Mouse (Mus musculus) midbrain, embryonic 13.5 days (tissue): ENCODE results near the gene Ttn. TPM values are rescaled to one million over a fixed set of nuclear protein-coding genes. Genes with fewer than 3 reads are reported as not detected.
"Not testable (repeated sequence)": the region's sequence is repeated elsewhere in the genome, so short reads cannot be mapped to it uniquely, and the experiment has no call there.

ENCODE experiments used
- ATAC-seq: fragments of 200-750 bp; cut with Nextera tagmentation; 2 replicates; pipeline ENCODE4 v1.8.0; 2017; ENCODE audit warnings: mild to moderate bottlenecking, moderate TSS enrichment, moderate library complexity
- H3K27ac ChIP-seq: fragments of 300-500 bp; sonication (generic); 2 replicates; pipeline ENCODE4 v1.5.1; 2015; ENCODE audit warnings: inconsistent platforms, mild to moderate bottlenecking, moderate library complexity
- H3K27me3 ChIP-seq: fragments of 300-500 bp; sonication (generic); 2 replicates; pipeline ENCODE4 v1.6.1; 2015; ENCODE audit warnings: mild to moderate bottlenecking, inconsistent platforms
- H3K36me3 ChIP-seq: fragments of 300-500 bp; sonication (generic); 2 replicates; pipeline ENCODE4 v1.6.1; 2015; ENCODE audit warnings: mild to moderate bottlenecking, inconsistent platforms
- H3K4me1 ChIP-seq: fragments of 300-500 bp; sonication (generic); replicated peaks from 2 replicates; pipeline ENCODE4 v1.6.1; 2015; ENCODE audit warnings: inconsistent platforms
- H3K4me2 ChIP-seq: fragments of 300-500 bp; sonication (generic); replicated peaks from 2 replicates; pipeline ENCODE4 v1.6.1; 2015; ENCODE audit warnings: moderate library complexity, mild to moderate bottlenecking, inconsistent platforms
- H3K4me3 ChIP-seq: fragments of 300-500 bp; sonication (generic); replicated peaks from 2 replicates; pipeline ENCODE4 v1.5.1; 2015; ENCODE audit warnings: mild to moderate bottlenecking, inconsistent platforms
- H3K9ac ChIP-seq: fragments of 300-500 bp; sonication (generic); replicated peaks from 2 replicates; pipeline ENCODE4 v1.6.1; 2015; ENCODE audit warnings: mild to moderate bottlenecking, inconsistent platforms
- H3K9me3 ChIP-seq: fragments of 300-500 bp; sonication (generic); 2 replicates; pipeline ENCODE4 v1.6.1; 2016; ENCODE audit warnings: mild to moderate bottlenecking, inconsistent platforms
- WGBS: fragments of 180-500 bp; shearing (Covaris S2); methylation state at CpG from one replicate; pipeline ENCODE4 v1.1.7; 2015; 5-methylcytosine and 5-hydroxymethylcytosine counted together
- polyA plus RNA-seq: library from polyadenylated mRNA; unstranded; fragments of >200 nt; fragmentation: Nextera tagmentation; extraction: Ambion mirVana; gene quantifications from 2 replicates; pipeline ENCODE4 v1.2.1, GENCODE M21; 2015

Gene Ttn
- polyA plus RNA-seq: 0.30 and 0.44 TPM in 2 replicates

GRCm38 (mm10) chr2:76982391-76983145 lies at the start of gene Ttn:
Gene Ttn (minus strand): TSS chr2:76982547.
- ATAC-seq: no peak
- H3K36me3 ChIP-seq: no peaks in the 10 kb centered on the region
- no peak within 1 kb of the TSS for H3K4me2 ChIP-seq
- no peaks in the 10 kb centered on the region for H3K9me3 ChIP-seq
- H3K27ac ChIP-seq: no peak within 1 kb of the TSS
- WGBS: 85% methylated on average over 18 of the region's 18 CpGs
- H3K27me3 ChIP-seq: no peaks in the 10 kb centered on the region
- no peak within 1 kb of the TSS for H3K4me3 ChIP-seq
- 0 out of 2 replicates have a peak, but pooled peaks cover 3% of the 10 kb centered on the region for H3K4me1 ChIP-seq
- no peak within 1 kb of the TSS for H3K9ac ChIP-seq

- WGBS: 85% methylated on average over 2 of the region's 2 CpGs
- H3K27me3 ChIP-seq: no peaks in the 10 kb centered on the region
Measured at GRCm38 (mm10) chr2:77020649-77021048, 38.3 kb upstream of the Ttn start.

GRCm38 (mm10) chr2:77017735-77018134 lies 35.4 kb upstream of the Ttn start:
- WGBS: 63% methylated on average over 4 of the region's 4 CpGs
- Histone ChIP-seq H3K4me3 (no peak overlapping the region), H3K27ac (no peak overlapping the region), H3K4me1 (no peaks in the 10 kb centered on the region), H3K9ac (no peak overlapping the region), H3K9me3 (no peaks in the 10 kb centered on the region), H3K4me2 (no peak overlapping the region), H3K27me3 (no peaks in the 10 kb centered on the region), H3K36me3 (no peaks in the 10 kb centered on the region)
- ATAC-seq: no peak

More at GRCm38 (mm10) chr2:77020649-77021048, 38.3 kb upstream of the Ttn start:
- no peaks in the 10 kb centered on the region for H3K9me3 ChIP-seq
- no peaks in the 10 kb centered on the region for H3K4me1 ChIP-seq
- H3K27ac ChIP-seq: no peak overlapping the region
- H3K4me2 ChIP-seq: no peak overlapping the region
- H3K9ac ChIP-seq: no peak overlapping the region
- H3K4me3 ChIP-seq: no peak overlapping the region
- H3K36me3 ChIP-seq: no peaks in the 10 kb centered on the region
- no peak for ATAC-seq

- not testable (repeated sequence) for H3K4me1 ChIP-seq, H3K4me3 ChIP-seq, H3K4me2 ChIP-seq, H3K27ac ChIP-seq, ATAC-seq, H3K9ac ChIP-seq, H3K9me3 ChIP-seq, H3K36me3 ChIP-seq, H3K27me3 ChIP-seq
- 90% methylated on average over 6 of the region's 6 CpGs for WGBS
Measured at GRCm38 (mm10) chr2:77013449-77013848, 31.1 kb upstream of the Ttn start.

GRCm38 (mm10) chr2:77011981-77012380 lies 29.6 kb upstream of the Ttn start:
- H3K9me3 ChIP-seq: no peaks in the 10 kb centered on the region
- no peak overlapping the region for H3K27ac ChIP-seq
- ATAC-seq: no peak
- WGBS: 65% methylated on average over 5 of the region's 5 CpGs
- no peak overlapping the region for H3K4me2 ChIP-seq
- H3K4me3 ChIP-seq: no peak overlapping the region
- 0 out of 2 replicates have a peak, but pooled peaks cover 5% of the 10 kb centered on the region for H3K4me1 ChIP-seq
- H3K9ac ChIP-seq: no peak overlapping the region
- H3K27me3 ChIP-seq: no peaks in the 10 kb centered on the region
- H3K36me3 ChIP-seq: no peaks in the 10 kb centered on the region

- H3K36me3 ChIP-seq: no peaks in the 10 kb centered on the region
- H3K9me3 ChIP-seq: no peaks in the 10 kb centered on the region
- H3K27ac ChIP-seq: no peak overlapping the region
- no peaks in the 10 kb centered on the region for H3K27me3 ChIP-seq
- H3K4me2 ChIP-seq: no peak overlapping the region
- H3K9ac ChIP-seq: no peak overlapping the region
- 0 out of 2 replicates have a peak, but pooled peaks cover 7% of the 10 kb centered on the region for H3K4me1 ChIP-seq
- ATAC-seq: peak; percentile 43; the same call in 1 of the 2 replicates
- WGBS: 56% methylated on average over 7 of the region's 7 CpGs
- no peak overlapping the region for H3K4me3 ChIP-seq
Measured at GRCm38 (mm10) chr2:77007015-77007414, 24.7 kb upstream of the Ttn start.

GRCm38 (mm10) chr2:77003148-77003547 lies 20.8 kb upstream of the Ttn start:
- Histone ChIP-seq H3K4me2 (no peak overlapping the region), H3K36me3 (no peaks in the 10 kb centered on the region), H3K27ac (no peak overlapping the region), H3K9ac (no peak overlapping the region), H3K4me3 (no peak overlapping the region), H3K9me3 (no peaks in the 10 kb centered on the region), H3K4me1 (0 out of 2 replicates have a peak, but pooled peaks cover 7% of the 10 kb centered on the region), H3K27me3 (no peaks in the 10 kb centered on the region)
- 62% methylated on average over 2 of the region's 2 CpGs for WGBS
- ATAC-seq: no peak

GRCm38 (mm10) chr2:76998351-76998750 lies 16.0 kb upstream of the Ttn start:
- 79% methylated on average over 5 of the region's 5 CpGs for whole genome bisulfite sequencing
- H3K4me1 ChIP-seq: no peaks in the 10 kb centered on the region
- H3K9ac ChIP-seq: no peak overlapping the region
- no peak overlapping the region for H3K27ac ChIP-seq
- no peak overlapping the region for H3K4me3 ChIP-seq
- no peaks in the 10 kb centered on the region for H3K36me3 ChIP-seq
- H3K9me3 ChIP-seq: no peaks in the 10 kb centered on the region
- no peak overlapping the region for H3K4me2 ChIP-seq
- no peaks in the 10 kb centered on the region for H3K27me3 ChIP-seq
- ATAC-seq: no peak

- Histone ChIP-seq H3K4me2 (no peak overlapping the region), H3K9ac (no peak overlapping the region), H3K27ac (no peak overlapping the region), H3K36me3 (no peaks in the 10 kb centered on the region), H3K9me3 (no peaks in the 10 kb centered on the region), H3K27me3 (no peaks in the 10 kb centered on the region), H3K4me1 (no peaks in the 10 kb centered on the region), H3K4me3 (no peak overlapping the region)
- ATAC-seq: no peak
- 85% methylated on average over 5 of the region's 5 CpGs for WGBS
Measured at GRCm38 (mm10) chr2:76992493-76993201, 10.3 kb upstream of the Ttn start.

GRCm38 (mm10) chr2:76987317-76987716 lies 5.0 kb upstream of the Ttn start:
- WGBS: 92% methylated on average over 4 of the region's 4 CpGs
- no peak for ATAC-seq
- no peak overlapping the region for H3K9ac ChIP-seq
- H3K27ac ChIP-seq: no peak overlapping the region
- H3K36me3 ChIP-seq: no peaks in the 10 kb centered on the region
- no peaks in the 10 kb centered on the region for H3K9me3 ChIP-seq
- H3K4me1 ChIP-seq: 0 out of 2 replicates have a peak, but pooled peaks cover 3% of the 10 kb centered on the region
- no peaks in the 10 kb centered on the region for H3K27me3 ChIP-seq
- H3K4me2 ChIP-seq: no peak overlapping the region
- H3K4me3 ChIP-seq: no peak overlapping the region

- no peak overlapping the region for H3K9ac ChIP-seq
- no peaks in the 10 kb centered on the region for H3K9me3 ChIP-seq
- no peaks in the 10 kb centered on the region for H3K36me3 ChIP-seq
- no peak overlapping the region for H3K27ac ChIP-seq
- no peak overlapping the region for H3K4me2 ChIP-seq
- H3K27me3 ChIP-seq: no peaks in the 10 kb centered on the region
- ATAC-seq: 0 out of 2 replicates have a peak, but pooled peaks have one; percentile 50
- 84% methylated on average over 5 of the region's 5 CpGs for WGBS
- H3K4me3 ChIP-seq: no peak overlapping the region
- H3K4me1 ChIP-seq: 0 out of 2 replicates have a peak, but pooled peaks cover 3% of the 10 kb centered on the region
Measured at GRCm38 (mm10) chr2:76984384-76984783, 2.0 kb upstream of the Ttn start.

GRCm38 (mm10) chr2:76983601-76984000 lies 1.3 kb upstream of the Ttn start:
- no peak for ATAC-seq
- no peak overlapping the region for H3K27ac ChIP-seq
- no peak overlapping the region for H3K9ac ChIP-seq
- no peaks in the 10 kb centered on the region for H3K9me3 ChIP-seq
- no peaks in the 10 kb centered on the region for H3K36me3 ChIP-seq
- 0 out of 2 replicates have a peak, but pooled peaks cover 3% of the 10 kb centered on the region for H3K4me1 ChIP-seq
- no peaks in the 10 kb centered on the region for H3K27me3 ChIP-seq
- no peak overlapping the region for H3K4me3 ChIP-seq
- WGBS: 72% methylated on average over 5 of the region's 5 CpGs
- H3K4me2 ChIP-seq: no peak overlapping the region
